ENCODE assay signal across 13 mouse cellular contexts in the genomic region with DNA sequence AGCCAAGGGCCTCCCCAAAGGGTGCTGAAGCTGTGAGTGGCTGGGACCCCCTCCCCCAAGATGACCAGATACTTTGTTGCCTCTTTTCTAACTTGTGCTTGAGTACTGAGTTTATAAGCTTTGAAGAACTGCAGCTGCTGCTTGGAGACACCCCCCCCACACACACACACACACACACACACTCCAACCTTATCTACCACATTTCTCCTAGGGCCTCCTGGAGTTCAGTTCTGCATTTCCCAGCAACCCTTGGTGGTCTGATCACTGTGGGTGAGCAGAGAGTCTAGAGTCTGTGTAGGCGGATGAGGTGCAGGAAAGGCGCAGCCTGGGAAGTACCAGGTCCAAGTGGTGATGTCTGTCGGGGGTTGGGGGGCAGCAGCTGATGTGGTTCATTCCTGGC.
"Had no signal": no experiment of that assay in that cellular context is flagged by ENCODE, and none has a peak within 500 bp of the region (broad histone marks: within the 10 kb centered on the region; RNA-seq: fewer than 3 reads in every experiment).

No protein-coding gene starts in this region.

- H3K4me2 ChIP-seq: hindbrain, embryonic 14.5 days; intestine, embryonic 15.5 days; kidney, embryonic 15.5 days; limb, embryonic 15.5 days; midbrain, embryonic 11.5 days; midbrain, embryonic 15.5 days; neural tube, embryonic 12.5 days had no signal

- H3K27me3 ChIP-seq: intestine, embryonic 15.5 days; kidney, embryonic 15.5 days; limb, embryonic 15.5 days; megakaryocyte, embryonic 14.5 days; midbrain, embryonic 15.5 days; neural tube, embryonic 12.5 days had no signal

- H3K4me1 ChIP-seq: intestine, embryonic 15.5 days; limb, embryonic 15.5 days; megakaryocyte, embryonic 14.5 days; neural tube, embryonic 12.5 days had no signal

- H3K9me3 ChIP-seq: intestine, embryonic 15.5 days; limb, embryonic 15.5 days; midbrain, embryonic 15.5 days; neural tube, embryonic 12.5 days had no signal

- DNase-seq: lung, adult 2 months; lung, postnatal 14 days; thymus, postnatal 36 days had no signal

- ATAC-seq: intestine, embryonic 15.5 days; midbrain, embryonic 15.5 days had no signal

- H3K4me3 ChIP-seq: intestine, embryonic 15.5 days; kidney, embryonic 15.5 days; limb, embryonic 15.5 days; megakaryocyte, embryonic 14.5 days; midbrain, embryonic 15.5 days; neural tube, embryonic 12.5 days had no signal

- H3K36me3 ChIP-seq: intestine, embryonic 15.5 days; kidney, embryonic 15.5 days; limb, embryonic 15.5 days; midbrain, embryonic 15.5 days; neural tube, embryonic 12.5 days had no signal

- H3K9ac ChIP-seq: hindbrain, embryonic 14.5 days; intestine, embryonic 15.5 days; kidney, embryonic 15.5 days; limb, embryonic 15.5 days; midbrain, embryonic 15.5 days; neural tube, embryonic 12.5 days had no signal

- H3K27ac ChIP-seq: hindbrain, embryonic 14.5 days; intestine, embryonic 15.5 days; kidney, embryonic 15.5 days; limb, embryonic 15.5 days; macrophage; midbrain, embryonic 15.5 days; neural tube, embryonic 12.5 days; stomach, postnatal 0 days had no signal
